Mouse (Mus musculus) G1E (cell line): ENCODE measurements around the gene Slc9a9.

Experiments
- CTCF ChIP-seq: IDR thresholded peaks from 2 replicates; pipeline ENCODE4 v1.5.1; 2012; ENCODE audit warnings: low read depth, low read length, inconsistent platforms, mixed read lengths
- GATA2 ChIP-seq: IDR thresholded peaks from 2 replicates; pipeline ENCODE4 v1.6.1; 2012; ENCODE audit warnings: low read depth, low read length, inconsistent platforms, borderline replicate concordance
- TAL1 ChIP-seq: conservative IDR thresholded peaks from 2 replicates; pipeline ENCODE4 v1.6.1; 2012; ENCODE audit warnings: low read depth, low read length, inconsistent platforms, mixed read lengths

GRCm38 (mm10) chr9:94705758-94706026, 36.0 kb downstream of the Slc9a9 start:
- no peak for TF ChIP-seq CTCF
- TF ChIP-seq TAL1 = no peak
- TF ChIP-seq GATA2 = no peak
